Mouse (Mus musculus) liver, postnatal 0 days (tissue): Measurements from ENCODE around the gene Fat3.

ENCODE experiments used
- CTCF ChIP-seq: sonication (generic); IDR thresholded peaks from 2 replicates; pipeline ENCODE4 v1.5.1; 2016; ENCODE audit warnings: antibody characterized with exemption, low read depth
- EP300 ChIP-seq: IDR thresholded peaks from 2 replicates; pipeline ENCODE4 v1.6.1; 2016; ENCODE audit warnings: antibody characterized with exemption, low read depth, mild to moderate bottlenecking

DNA sequence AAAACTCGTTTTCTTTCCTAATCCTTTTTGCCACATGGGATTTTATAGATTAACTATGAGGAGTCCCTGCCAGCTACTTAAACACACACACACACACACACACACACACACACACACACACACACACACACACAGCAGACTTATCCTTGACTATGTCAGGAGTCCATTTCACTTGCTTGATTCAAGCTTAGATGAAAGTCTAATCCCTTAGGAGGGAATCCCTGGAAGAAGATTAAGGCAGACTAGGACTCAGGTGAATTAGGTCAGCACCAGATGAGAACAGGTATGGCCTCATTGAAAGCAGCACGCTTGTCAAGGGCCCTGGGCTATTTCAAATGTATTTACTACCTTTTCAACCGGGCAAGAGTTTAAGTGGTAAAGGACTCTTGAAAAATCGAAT, 553.0 kb downstream of the Fat3 start:
- TF ChIP-seq CTCF: no peak
- TF ChIP-seq EP300: no peak
